Mouse (Mus musculus): ENCODE measurements around the gene Pop7. TPM values are rescaled to one million over a fixed set of nuclear protein-coding genes. Genes with fewer than 3 reads are reported as not detected.

The Pop7 gene
- total RNA-seq, 2 experiments from 2014 or later = 4.4 TPM; not detected in 1

Other genes with a start within 250 kb of the Pop7 start
- 63.5 and 69.6 TPM in 2 replicates for gene Ache, start 215.0 kb downstream of the Pop7 start, total RNA-seq (2015; ENCODE audit: low replicate concordance)
- gene Ache, start 215.0 kb downstream of the Pop7 start, total RNA-seq (2017; ENCODE audit: low replicate concordance) = 55.2 and 63.8 TPM in 2 replicates
- 19.0 and 21.7 TPM in 2 replicates for gene Ufsp1, start 207.9 kb downstream of the Pop7 start, total RNA-seq (2015; ENCODE audit: low replicate concordance)
- 16.6 and 27.9 TPM in 2 replicates for gene Ufsp1, start 207.9 kb downstream of the Pop7 start, total RNA-seq (2017; ENCODE audit: low replicate concordance)
- gene Srrt, start 194.8 kb downstream of the Pop7 start, total RNA-seq (2015; ENCODE audit: low replicate concordance) = 85.7 and 166 TPM in 2 replicates
- 227 and 383 TPM in 2 replicates for gene Srrt, start 194.8 kb downstream of the Pop7 start, total RNA-seq (2017; ENCODE audit: low replicate concordance)
- gene Trip6, start 188.1 kb downstream of the Pop7 start, total RNA-seq (2015; ENCODE audit: low replicate concordance) = 0.96 and 2.1 TPM in 2 replicates
- gene Trip6, start 188.1 kb downstream of the Pop7 start, total RNA-seq (2017; ENCODE audit: low replicate concordance) = 2.6 TPM in 1 of 2 replicates, not detected in the other
- 1.9 TPM in 2 replicates for gene Slc12a9, start 168.9 kb downstream of the Pop7 start, total RNA-seq (2015; ENCODE audit: low replicate concordance)
- 0.43 and 0.98 TPM in 2 replicates for gene Slc12a9, start 168.9 kb downstream of the Pop7 start, total RNA-seq (2017; ENCODE audit: low replicate concordance)
- gene Ephb4, start 152.4 kb downstream of the Pop7 start, total RNA-seq (2015; ENCODE audit: low replicate concordance) = not detected in 2 replicates
- gene Ephb4, start 152.4 kb downstream of the Pop7 start, total RNA-seq (2017; ENCODE audit: low replicate concordance) = not detected in 2 replicates
- not detected in 2 replicates for gene Zan, start 25.5 kb downstream of the Pop7 start, total RNA-seq (2015; ENCODE audit: low replicate concordance)
- not detected in 2 replicates for gene Zan, start 25.5 kb downstream of the Pop7 start, total RNA-seq (2017; ENCODE audit: low replicate concordance)
- gene Gigyf1, start 16.0 kb upstream of the Pop7 start, total RNA-seq (2015; ENCODE audit: low replicate concordance) = 5.6 and 6.1 TPM in 2 replicates
- gene Gigyf1, start 16.0 kb upstream of the Pop7 start, total RNA-seq (2017; ENCODE audit: low replicate concordance) = 5.3 and 8.4 TPM in 2 replicates
- gene Epo, start 30.7 kb upstream of the Pop7 start, total RNA-seq (2015; ENCODE audit: low replicate concordance) = not detected in 2 replicates
- gene Epo, start 30.7 kb upstream of the Pop7 start, total RNA-seq (2017; ENCODE audit: low replicate concordance) = not detected in 2 replicates
- 77.0 and 113 TPM in 2 replicates for gene Gnb2, start 31.0 kb upstream of the Pop7 start, total RNA-seq (2015; ENCODE audit: low replicate concordance)
- 94.2 and 96.3 TPM in 2 replicates for gene Gnb2, start 31.0 kb upstream of the Pop7 start, total RNA-seq (2017; ENCODE audit: low replicate concordance)
- not detected in 2 replicates for gene Actl6b, start 51.0 kb upstream of the Pop7 start, total RNA-seq (2015; ENCODE audit: low replicate concordance)
- not detected in 2 replicates for gene Actl6b, start 51.0 kb upstream of the Pop7 start, total RNA-seq (2017; ENCODE audit: low replicate concordance)
- gene Tfr2, start 67.3 kb upstream of the Pop7 start, total RNA-seq (2015; ENCODE audit: low replicate concordance) = 11.9 and 16.5 TPM in 2 replicates
- 11.8 and 13.7 TPM in 2 replicates for gene Tfr2, start 67.3 kb upstream of the Pop7 start, total RNA-seq (2017; ENCODE audit: low replicate concordance)
- gene Mospd3, start 98.5 kb upstream of the Pop7 start, total RNA-seq (2015; ENCODE audit: low replicate concordance) = 18.6 and 37.2 TPM in 2 replicates
- 0.43 TPM in 1 of 2 replicates, not detected in the other for gene Mospd3, start 98.5 kb upstream of the Pop7 start, total RNA-seq (2017; ENCODE audit: low replicate concordance)
- not detected in 2 replicates for gene Pcolce, start 111.3 kb upstream of the Pop7 start, total RNA-seq (2015; ENCODE audit: low replicate concordance)
- gene Pcolce, start 111.3 kb upstream of the Pop7 start, total RNA-seq (2017; ENCODE audit: low replicate concordance) = not detected in 2 replicates
- not detected in 2 replicates for gene Fbxo24, start 126.5 kb upstream of the Pop7 start, total RNA-seq (2015; ENCODE audit: low replicate concordance)
- gene Fbxo24, start 126.5 kb upstream of the Pop7 start, total RNA-seq (2017; ENCODE audit: low replicate concordance) = not detected in 2 replicates
- gene Lrch4, start 126.6 kb upstream of the Pop7 start, total RNA-seq (2015; ENCODE audit: low replicate concordance) = 9.0 and 27.2 TPM in 2 replicates
- 10.6 and 13.9 TPM in 2 replicates for gene Lrch4, start 126.6 kb upstream of the Pop7 start, total RNA-seq (2017; ENCODE audit: low replicate concordance)
- gene Gm20605, start 126.7 kb upstream of the Pop7 start, total RNA-seq (2015; ENCODE audit: low replicate concordance) = 1.9 and 6.3 TPM in 2 replicates
- gene Gm20605, start 126.7 kb upstream of the Pop7 start, total RNA-seq (2017; ENCODE audit: low replicate concordance) = 0.94 and 4.7 TPM in 2 replicates
- 11.0 and 17.1 TPM in 2 replicates for gene Sap25, start 138.8 kb upstream of the Pop7 start, total RNA-seq (2015; ENCODE audit: low replicate concordance)
- 3.1 and 4.8 TPM in 2 replicates for gene Sap25, start 138.8 kb upstream of the Pop7 start, total RNA-seq (2017; ENCODE audit: low replicate concordance)
- gene Irs3, start 143.2 kb upstream of the Pop7 start, total RNA-seq (2015; ENCODE audit: low replicate concordance) = not detected in 2 replicates
- gene Irs3, start 143.2 kb upstream of the Pop7 start, total RNA-seq (2017; ENCODE audit: low replicate concordance) = not detected in 2 replicates
- 9.6 and 12.1 TPM in 2 replicates for gene Agfg2, start 182.2 kb upstream of the Pop7 start, total RNA-seq (2015; ENCODE audit: low replicate concordance)
- gene Agfg2, start 182.2 kb upstream of the Pop7 start, total RNA-seq (2017; ENCODE audit: low replicate concordance) = 20.5 and 24.5 TPM in 2 replicates
- gene Nyap1, start 239.1 kb upstream of the Pop7 start, total RNA-seq (2015; ENCODE audit: low replicate concordance) = 0.38 TPM in 1 of 2 replicates, not detected in the other
- 0.84 and 1.4 TPM in 2 replicates for gene Nyap1, start 239.1 kb upstream of the Pop7 start, total RNA-seq (2017; ENCODE audit: low replicate concordance)
- 24.5 and 44.6 TPM in 2 replicates for gene Tsc22d4, start 243.2 kb upstream of the Pop7 start, total RNA-seq (2015; ENCODE audit: low replicate concordance)
- gene Tsc22d4, start 243.2 kb upstream of the Pop7 start, total RNA-seq (2017; ENCODE audit: low replicate concordance) = 69.5 and 76.3 TPM in 2 replicates

Data from erythroblast, adult 5-6 weeks (primary cell).